In genomic region chr12:5764026-5764425, GRCm38 (mm10) we compare ENCODE assay signal across 20 mouse cellular contexts.
A peak's percentile ranks its signal among the peaks of the same experiment; 100 is the strongest.
DNase-seq lines count a peak whose midpoint lies in the region; ATAC-seq and TF ChIP-seq lines count a peak whose summit lies in the region.
"Had no signal": no experiment of that assay in that cellular context is flagged by ENCODE, and none has a peak within 500 bp of the region (broad histone marks: within the 10 kb centered on the region; RNA-seq: fewer than 3 reads in every experiment).

No protein-coding gene starts in this region.

- no peak overlapping the region for H3K9ac ChIP-seq in forebrain, embryonic 13.5 days
- no peak overlapping the region for H3K9ac ChIP-seq in hindbrain, embryonic 16.5 days (ENCODE audit: low read depth, low read length)
- H3K9ac ChIP-seq in midbrain, embryonic 16.5 days (ENCODE audit: low read depth, low read length): no peak overlapping the region
- H3K9ac ChIP-seq in intestine, postnatal 0 days (ENCODE audit: low read depth, low read length): no peak overlapping the region
- no peak overlapping the region for H3K9ac ChIP-seq in kidney, embryonic 16.5 days (replicated peaks; ENCODE audit: low read length)
- H3K9ac ChIP-seq: liver, embryonic 12.5 days; lung, embryonic 14.5 days; neural tube, embryonic 13.5 days had no signal

- H3K4me2 ChIP-seq in forebrain, embryonic 13.5 days: peak overlapping the region; percentile 22; the same call in 1 of the 2 replicates
- no peak overlapping the region for H3K4me2 ChIP-seq in hindbrain, embryonic 16.5 days (ENCODE audit: low read length)
- no peak overlapping the region for H3K4me2 ChIP-seq in midbrain, embryonic 16.5 days (ENCODE audit: low read length)
- no peak overlapping the region for H3K4me2 ChIP-seq in intestine, postnatal 0 days (replicated peaks; ENCODE audit: low read depth)
- H3K4me2 ChIP-seq in kidney, embryonic 16.5 days (replicated peaks; ENCODE audit: low read depth, low read length): no peak overlapping the region
- H3K4me2 ChIP-seq: heart, embryonic 11.5 days; liver, embryonic 12.5 days; lung, embryonic 14.5 days; neural tube, embryonic 13.5 days had no signal

- DNase-seq in forebrain, embryonic 10.5 days (ENCODE audit: extremely low spot score, low spot score): no peak
- DNase-seq in brain, embryonic 14.5 days (ENCODE audit: low read depth): peak; percentile 80
- DNase-seq: adrenal gland, postnatal 14 days; cerebellum, adult 8-10 months; gastrocnemius, postnatal 36 days; heart, postnatal 14 days; lung, embryonic 14.5 days; right cerebral cortex, postnatal 4 days; thymus, postnatal 4 days had no signal

- ATAC-seq in forebrain, embryonic 13.5 days: peak; percentile 67
- ATAC-seq in hindbrain, embryonic 16.5 days: peak; percentile 74
- peak; percentile 80 for ATAC-seq in midbrain, embryonic 16.5 days
- ATAC-seq in intestine, postnatal 0 days: no peak
- ATAC-seq in kidney, embryonic 16.5 days (ENCODE audit: low FRiP score, low TSS enrichment): no peak
- ATAC-seq: activated CD4-positive, CD25-positive, alpha-beta regulatory T cell, adult 4 months; liver, embryonic 12.5 days had no signal

- H3K4me3 ChIP-seq in forebrain, embryonic 13.5 days: no peak overlapping the region
- no peak overlapping the region for H3K4me3 ChIP-seq in forebrain, embryonic 10.5 days
- no peak overlapping the region for H3K4me3 ChIP-seq in hindbrain, embryonic 16.5 days (ENCODE audit: low read length)
- H3K4me3 ChIP-seq in midbrain, embryonic 16.5 days (ENCODE audit: low read depth, low read length): no peak overlapping the region
- no peak overlapping the region for H3K4me3 ChIP-seq in intestine, postnatal 0 days (ENCODE audit: low read depth, low read length)
- H3K4me3 ChIP-seq in kidney, embryonic 16.5 days (ENCODE audit: low read length): no peak overlapping the region
- H3K4me3 ChIP-seq: erythroblast, embryonic 14.5 days; liver, embryonic 12.5 days; neural tube, embryonic 13.5 days had no signal

- TF ChIP-seq POLR2A in brain, embryonic 14.5 days (IDR thresholded peaks at IDR 0.05; ENCODE audit: borderline replicate concordance, extremely low read depth, insufficient read depth, insufficient read length, poor library complexity, severe bottlenecking): no peak

- no peak for TF ChIP-seq CTCF in brain, embryonic 14.5 days (IDR thresholded peaks at IDR 0.05; ENCODE audit: borderline replicate concordance, extremely low read depth, insufficient read depth, insufficient read length)
- no peak for TF ChIP-seq CTCF in intestine, postnatal 0 days (IDR thresholded peaks at IDR 0.05; ENCODE audit: low read depth)

- no peaks in the 10 kb centered on the region for H3K36me3 ChIP-seq in forebrain, embryonic 13.5 days (ENCODE audit: poor library complexity, severe bottlenecking)
- no peaks in the 10 kb centered on the region for H3K36me3 ChIP-seq in forebrain, embryonic 10.5 days (replicated peaks)
- H3K36me3 ChIP-seq in hindbrain, embryonic 16.5 days (ENCODE audit: control insufficient read depth, insufficient read depth, low read length): no peaks in the 10 kb centered on the region
- no peaks in the 10 kb centered on the region for H3K36me3 ChIP-seq in midbrain, embryonic 16.5 days (ENCODE audit: control insufficient read depth, insufficient read depth, low read length)
- no peaks in the 10 kb centered on the region for H3K36me3 ChIP-seq in intestine, postnatal 0 days (ENCODE audit: control insufficient read depth, insufficient read depth)
- H3K36me3 ChIP-seq in kidney, embryonic 16.5 days (ENCODE audit: insufficient read depth, low read length): no peaks in the 10 kb centered on the region
- H3K36me3 ChIP-seq: liver, embryonic 12.5 days; neural tube, embryonic 13.5 days had no signal

- WGBS in forebrain, embryonic 13.5 days: 67% methylated on average over 1 of the region's 1 CpGs
- WGBS in forebrain, embryonic 10.5 days: 83% methylated on average over 1 of the region's 1 CpGs
- WGBS in hindbrain, embryonic 16.5 days: 63% methylated on average over 1 of the region's 1 CpGs
- 59% methylated on average over 1 of the region's 1 CpGs for WGBS in midbrain, embryonic 16.5 days
- WGBS in intestine, postnatal 0 days: 72% methylated on average over 1 of the region's 1 CpGs
- 81% methylated on average over 1 of the region's 1 CpGs for WGBS in kidney, embryonic 16.5 days

- peak overlapping the region; percentile 51 for H3K27ac ChIP-seq in forebrain, embryonic 13.5 days
- no peak overlapping the region for H3K27ac ChIP-seq in forebrain, embryonic 10.5 days
- H3K27ac ChIP-seq in hindbrain, embryonic 16.5 days (ENCODE audit: low read depth, low read length): no peak overlapping the region
- H3K27ac ChIP-seq in midbrain, embryonic 16.5 days (ENCODE audit: low read length): no peak overlapping the region
- H3K27ac ChIP-seq in intestine, postnatal 0 days (ENCODE audit: low read depth, low read length): no peak overlapping the region
- H3K27ac ChIP-seq in kidney, embryonic 16.5 days (ENCODE audit: low read length): no peak overlapping the region
- H3K27ac ChIP-seq: liver, embryonic 12.5 days; macrophage; neural tube, embryonic 13.5 days had no signal

- peaks cover 19% of the 10 kb centered on the region for H3K4me1 ChIP-seq in forebrain, embryonic 13.5 days
- H3K4me1 ChIP-seq in forebrain, embryonic 10.5 days: peaks cover 13% of the 10 kb centered on the region
- no peaks in the 10 kb centered on the region for H3K4me1 ChIP-seq in hindbrain, embryonic 16.5 days (ENCODE audit: control insufficient read depth, insufficient read depth, low read depth, low read length)
- H3K4me1 ChIP-seq in midbrain, embryonic 16.5 days (ENCODE audit: control insufficient read depth, insufficient read depth, low read length): peaks cover 5% of the 10 kb centered on the region; the same call in 1 of the 2 replicates
- no peaks in the 10 kb centered on the region for H3K4me1 ChIP-seq in intestine, postnatal 0 days (replicated peaks; ENCODE audit: control insufficient read depth, insufficient read depth, low read length)
- H3K4me1 ChIP-seq in kidney, embryonic 16.5 days (ENCODE audit: insufficient read depth, low read length): no peaks in the 10 kb centered on the region
- H3K4me1 ChIP-seq: liver, embryonic 12.5 days had no signal

- H3K27me3 ChIP-seq in forebrain, embryonic 13.5 days: no peaks in the 10 kb centered on the region
- no peaks in the 10 kb centered on the region for H3K27me3 ChIP-seq in forebrain, embryonic 10.5 days (ENCODE audit: poor library complexity, severe bottlenecking)
- H3K27me3 ChIP-seq in hindbrain, embryonic 16.5 days (replicated peaks; ENCODE audit: control insufficient read depth, insufficient read depth, low read length): no peaks in the 10 kb centered on the region
- no peaks in the 10 kb centered on the region for H3K27me3 ChIP-seq in midbrain, embryonic 16.5 days (ENCODE audit: control insufficient read depth, insufficient read depth, low read depth, low read length)
- no peaks in the 10 kb centered on the region for H3K27me3 ChIP-seq in intestine, postnatal 0 days (replicated peaks; ENCODE audit: control insufficient read depth, insufficient read depth, low read length)
- H3K27me3 ChIP-seq in kidney, embryonic 16.5 days (ENCODE audit: insufficient read depth, low read length): no peaks in the 10 kb centered on the region
- H3K27me3 ChIP-seq: liver, embryonic 12.5 days; neural tube, embryonic 13.5 days had no signal

- H3K9me3 ChIP-seq in forebrain, embryonic 13.5 days (replicated peaks): no peaks in the 10 kb centered on the region
- no peaks in the 10 kb centered on the region for H3K9me3 ChIP-seq in forebrain, embryonic 10.5 days
- no peaks in the 10 kb centered on the region for H3K9me3 ChIP-seq in hindbrain, embryonic 16.5 days (ENCODE audit: control insufficient read depth, low read length)
- no peaks in the 10 kb centered on the region; the same call in 1 of the 2 replicates for H3K9me3 ChIP-seq in midbrain, embryonic 16.5 days (replicated peaks; ENCODE audit: control insufficient read depth, low read length, poor library complexity, severe bottlenecking)
- no peaks in the 10 kb centered on the region for H3K9me3 ChIP-seq in intestine, postnatal 0 days (ENCODE audit: control insufficient read depth)
- no peaks in the 10 kb centered on the region for H3K9me3 ChIP-seq in kidney, embryonic 16.5 days (ENCODE audit: low read length)
- H3K9me3 ChIP-seq: liver, embryonic 12.5 days; neural tube, embryonic 13.5 days had no signal

Comparison
In these comparisons a context has a peak if more than half of its experiments do, and no peak if none do; other contexts are left out.
1. ATAC-seq: peak in forebrain, embryonic 13.5 days (single experiment), hindbrain, embryonic 16.5 days (single experiment) and midbrain, embryonic 16.5 days (single experiment); none in intestine, postnatal 0 days (single experiment) and kidney, embryonic 16.5 days (single experiment).